ENCODE assay signal across 7 mouse cellular contexts in the genomic region with DNA sequence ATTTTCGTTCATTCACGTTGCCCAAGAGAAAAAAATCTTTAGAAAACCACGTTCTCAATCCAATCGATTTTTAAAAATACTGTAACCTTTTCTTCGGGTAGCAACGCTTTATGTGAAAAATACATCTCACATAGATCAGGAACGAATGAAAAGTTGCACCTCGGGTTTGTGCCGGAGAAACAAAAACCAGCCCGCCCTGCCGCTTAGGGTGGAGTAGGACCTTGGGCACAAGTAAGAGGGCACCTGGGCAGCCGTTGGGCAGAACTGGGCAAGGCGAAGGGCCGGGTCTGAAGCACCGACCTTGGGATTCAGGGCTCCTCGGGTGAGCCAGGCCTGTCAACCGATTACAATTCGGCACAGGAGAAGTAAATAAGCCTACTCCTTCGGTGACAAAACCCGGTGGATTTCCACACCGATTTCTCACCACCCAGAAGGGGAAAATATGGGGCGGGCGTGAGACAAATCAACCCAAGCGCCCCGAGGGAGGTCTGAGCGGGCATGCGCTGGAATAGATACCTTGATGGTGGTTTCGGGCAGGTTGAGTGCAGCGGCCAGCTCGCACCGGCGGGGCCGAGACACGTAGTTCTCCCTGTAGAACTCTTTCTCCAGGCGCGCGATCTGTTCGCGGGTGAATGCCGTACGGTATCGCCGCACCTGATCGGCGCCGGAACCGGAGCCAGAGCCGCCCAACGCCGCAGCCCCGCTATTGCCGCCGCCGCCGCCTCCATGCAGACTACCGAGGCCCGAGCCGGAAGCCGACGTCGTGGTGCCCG. TPM values are rescaled to one million over a fixed set of nuclear protein-coding genes. Genes with fewer than 3 reads are reported as not detected.
A peak's percentile ranks its signal among the peaks of the same experiment; 100 is the strongest.
DNase-seq lines count a peak whose midpoint lies in the region; ATAC-seq lines count a peak whose summit lies in the region.

No protein-coding gene starts in this region.

- peak overlapping the region; percentile 30 for H3K4me2 ChIP-seq in forebrain, embryonic 13.5 days

- peak; percentile 33 for DNase-seq in thymus, postnatal 14 days
- DNase-seq in thymus, postnatal 10 days (ENCODE audit: low spot score in 2 of 2) = no peak
- DNase-seq in kidney, postnatal 4 days = peak; percentile 47 to 65
- peak; percentile 40 for DNase-seq in retina, postnatal 1 day
- DNase-seq in spleen, adult 12 weeks (ENCODE audit: low spot score) = no peak
- DNase-seq in gastrocnemius, adult 18-20 months (ENCODE audit: low spot score) = no peak

- no peak overlapping the region for H3K27ac ChIP-seq in forebrain, embryonic 13.5 days

- peaks cover 20% of the 10 kb centered on the region for H3K4me1 ChIP-seq in forebrain, embryonic 13.5 days

- no peaks in the 10 kb centered on the region for H3K36me3 ChIP-seq in forebrain, embryonic 13.5 days (ENCODE audit: poor library complexity, severe bottlenecking)

- H3K9me3 ChIP-seq in forebrain, embryonic 13.5 days (replicated peaks) = no peaks in the 10 kb centered on the region

- H3K9ac ChIP-seq in forebrain, embryonic 13.5 days = no peak overlapping the region

- peaks cover 89% of the 10 kb centered on the region for H3K27me3 ChIP-seq in forebrain, embryonic 13.5 days

- no peak for ATAC-seq in forebrain, embryonic 13.5 days

- WGBS in forebrain, embryonic 13.5 days = 2% methylated on average over 62 of the region's 62 CpGs

- peak overlapping the region; percentile 8; the same call in 1 of the 2 replicates for H3K4me3 ChIP-seq in forebrain, embryonic 13.5 days

RNA-seq across cellular contexts. Expression of gene Evx2, which starts 1.9 kb away (rescaled TPM):
- polyA plus RNA-seq in forebrain, embryonic 13.5 days (2015; fragmentation: Nextera tagmentation; extraction: Ambion mirVana) = not detected in 2 replicates
- total RNA-seq in gastrocnemius, adult 18-20 months (2021) = not detected

RNA-seq across cellular contexts. Expression of gene Hoxd13, which starts 10.7 kb away (rescaled TPM):
- polyA plus RNA-seq in forebrain, embryonic 13.5 days (2015; fragmentation: Nextera tagmentation; extraction: Ambion mirVana) = not detected in 2 replicates
- total RNA-seq in gastrocnemius, adult 18-20 months (2021) = not detected

RNA-seq across cellular contexts. Expression of gene Hoxd12, which starts 17.4 kb away (rescaled TPM):
- polyA plus RNA-seq in forebrain, embryonic 13.5 days (2015; fragmentation: Nextera tagmentation; extraction: Ambion mirVana) = not detected in 2 replicates
- total RNA-seq in gastrocnemius, adult 18-20 months (2021) = not detected

RNA-seq across cellular contexts. Expression of gene Hoxd11, which starts 21.9 kb away (rescaled TPM):
- not detected in 2 replicates for polyA plus RNA-seq in forebrain, embryonic 13.5 days (2015; fragmentation: Nextera tagmentation; extraction: Ambion mirVana)
- total RNA-seq in gastrocnemius, adult 18-20 months (2021) = not detected

RNA-seq across cellular contexts. Expression of gene Hoxd10, which starts 34.3 kb away (rescaled TPM):
- polyA plus RNA-seq in forebrain, embryonic 13.5 days (2015; fragmentation: Nextera tagmentation; extraction: Ambion mirVana) = not detected in 2 replicates
- total RNA-seq in gastrocnemius, adult 18-20 months (2021) = 1 to 10 TPM; 5.0 to 6.1 TPM

Comparison
In these comparisons a context has a peak if more than half of its experiments do, and no peak if none do; other contexts are left out.
1. DNase-seq: peak in thymus, postnatal 14 days (single experiment), kidney, postnatal 4 days (2 of 2) and retina, postnatal 1 day (single experiment); none in thymus, postnatal 10 days (0 of 2), spleen, adult 12 weeks (single experiment) and gastrocnemius, adult 18-20 months (single experiment).